Mouse (Mus musculus): ENCODE measurements at regions not wholly inside any gene's neighbourhood (a gene's known extent, or its start where the extent isn't known, plus 50 kb on each side); places are given as distances from the start of the nearest gene placed in this dataset.

DNA sequence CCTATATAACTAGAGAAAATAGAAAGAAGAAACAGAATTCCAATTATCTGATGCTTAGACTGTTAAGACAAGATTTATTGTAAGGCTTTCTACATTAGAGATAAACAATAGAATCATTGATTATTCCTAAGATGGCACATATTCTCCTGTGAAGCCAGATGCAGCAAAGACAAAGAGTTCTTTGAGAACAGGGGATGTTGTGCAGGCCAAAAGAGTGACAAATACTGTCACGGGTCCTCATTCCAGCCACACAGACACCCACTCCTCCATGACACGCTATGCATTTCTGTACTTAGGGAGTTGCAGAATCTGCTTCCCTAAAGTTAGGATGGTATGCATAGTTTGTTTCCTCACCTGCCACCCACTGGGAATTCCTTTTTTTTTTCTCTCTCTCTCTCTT, 245.2 kb downstream of the Sv2b start:
- Histone ChIP-seq H3K27me3 (ENCODE audit: control insufficient read depth, insufficient read depth, low read length) (no peaks in the 10 kb centered on the region), H3K4me3 (ENCODE audit: control insufficient read depth in 1 of 2, insufficient read depth in 1 of 2, low read depth in 1 of 2, low read length in 2 of 2) (no peak overlapping the region), H3K9me3 (ENCODE audit: control insufficient read depth, low read length) (no peaks in the 10 kb centered on the region), H3K4me2 (ENCODE audit: low read length) (no peak overlapping the region), H3K36me3 (ENCODE audit: control insufficient read depth, insufficient read depth, low read length) (no peaks in the 10 kb centered on the region), H3K9ac (ENCODE audit: low read length) (no peak overlapping the region), H3K4me1 (ENCODE audit: control insufficient read depth in 2 of 2, insufficient read depth in 2 of 2, low read length in 2 of 2) (no peaks in the 10 kb centered on the region; a peak in 1 of 4 replicates), H3K27ac (replicated peaks in 1 of 2; ENCODE audit: control insufficient read depth in 1 of 2, insufficient read depth in 1 of 2, low read depth in 2 of 2, low read length in 2 of 2) (no peak overlapping the region)
- WGBS: 69% methylated on average over 2 of the region's 2 CpGs
- ATAC-seq (ENCODE audit: insufficient number of reproducible peaks, insufficient read depth, low FRiP score, low read depth): no peak

DNA sequence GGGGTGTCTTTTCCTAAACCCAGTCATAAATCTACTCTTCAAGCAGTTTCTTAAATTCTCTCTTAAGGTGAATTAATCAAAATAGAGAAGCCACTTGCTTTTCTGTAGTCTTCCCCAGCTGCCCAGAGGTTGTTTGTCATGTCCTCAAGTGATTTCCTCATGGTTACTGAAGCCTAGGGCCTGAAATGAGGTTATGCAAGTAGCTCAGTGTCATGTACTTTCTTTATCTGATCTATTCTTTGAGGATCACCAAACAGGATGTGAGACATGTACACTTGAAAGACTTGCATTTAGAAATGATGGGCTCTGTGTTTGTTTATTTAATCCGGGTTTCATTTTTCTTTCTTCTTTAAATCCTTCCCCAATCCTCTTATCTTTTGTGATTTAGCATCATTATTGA, 258.8 kb downstream of the Sv2b start:
- no peaks in the 10 kb centered on the region for H3K9me3 ChIP-seq (ENCODE audit: control insufficient read depth, low read length)
- no peaks in the 10 kb centered on the region for H3K36me3 ChIP-seq (ENCODE audit: control insufficient read depth, insufficient read depth, low read length)
- 85% methylated on average over 1 of the region's 1 CpGs for WGBS
- H3K4me2 ChIP-seq (ENCODE audit: low read length): no peak overlapping the region
- H3K27ac ChIP-seq (replicated peaks in 1 of 2; ENCODE audit: control insufficient read depth in 1 of 2, insufficient read depth in 1 of 2, low read depth in 2 of 2, low read length in 2 of 2): no peak overlapping the region
- H3K4me3 ChIP-seq (ENCODE audit: control insufficient read depth in 1 of 2, insufficient read depth in 1 of 2, low read depth in 1 of 2, low read length in 2 of 2): no peak overlapping the region
- no peak overlapping the region for H3K9ac ChIP-seq (ENCODE audit: low read length)
- peaks cover 7 to 20% of the 10 kb centered on the region in 2 experiments for H3K4me1 ChIP-seq (ENCODE audit: control insufficient read depth in 2 of 2, insufficient read depth in 2 of 2, low read length in 2 of 2)
- no peak for ATAC-seq (ENCODE audit: insufficient number of reproducible peaks, insufficient read depth, low FRiP score, low read depth)
- no peaks in the 10 kb centered on the region for H3K27me3 ChIP-seq (ENCODE audit: control insufficient read depth, insufficient read depth, low read length)

GRCm38 (mm10) chr7:75049751-75050150, 259.3 kb downstream of the Sv2b start:
- H3K36me3 ChIP-seq (ENCODE audit: control insufficient read depth, insufficient read depth, low read length): no peaks in the 10 kb centered on the region
- H3K27me3 ChIP-seq (ENCODE audit: control insufficient read depth, insufficient read depth, low read length): no peaks in the 10 kb centered on the region
- no peaks in the 10 kb centered on the region for H3K9me3 ChIP-seq (ENCODE audit: control insufficient read depth, low read length)
- no peak overlapping the region for H3K4me3 ChIP-seq (ENCODE audit: control insufficient read depth in 1 of 2, insufficient read depth in 1 of 2, low read depth in 1 of 2, low read length in 2 of 2)
- H3K4me1 ChIP-seq (ENCODE audit: control insufficient read depth in 2 of 2, insufficient read depth in 2 of 2, low read length in 2 of 2): peaks cover 7 to 20% of the 10 kb centered on the region in 2 experiments
- H3K27ac ChIP-seq (replicated peaks in 1 of 2; ENCODE audit: control insufficient read depth in 1 of 2, insufficient read depth in 1 of 2, low read depth in 2 of 2, low read length in 2 of 2): no peak overlapping the region
- H3K4me2 ChIP-seq (ENCODE audit: low read length): no peak overlapping the region
- H3K9ac ChIP-seq (ENCODE audit: low read length): no peak overlapping the region
- WGBS: 41% methylated on average over 5 of the region's 5 CpGs
- ATAC-seq (ENCODE audit: insufficient number of reproducible peaks, insufficient read depth, low FRiP score, low read depth): no peak

GRCm38 (mm10) chr7:75048822-75049221, 260.2 kb downstream of the Sv2b start:
- no peak overlapping the region for H3K9ac ChIP-seq (ENCODE audit: low read length)
- H3K27me3 ChIP-seq (ENCODE audit: control insufficient read depth, insufficient read depth, low read length): no peaks in the 10 kb centered on the region
- H3K4me3 ChIP-seq (ENCODE audit: control insufficient read depth in 1 of 2, insufficient read depth in 1 of 2, low read depth in 1 of 2, low read length in 2 of 2): no peak overlapping the region
- WGBS: 24% methylated on average over 2 of the region's 2 CpGs
- peaks cover 7 to 20% of the 10 kb centered on the region in 2 experiments for H3K4me1 ChIP-seq (ENCODE audit: control insufficient read depth in 2 of 2, insufficient read depth in 2 of 2, low read length in 2 of 2)
- no peak overlapping the region for H3K27ac ChIP-seq (replicated peaks in 1 of 2; ENCODE audit: control insufficient read depth in 1 of 2, insufficient read depth in 1 of 2, low read depth in 2 of 2, low read length in 2 of 2)
- no peaks in the 10 kb centered on the region for H3K36me3 ChIP-seq (ENCODE audit: control insufficient read depth, insufficient read depth, low read length)
- no peak overlapping the region for H3K4me2 ChIP-seq (ENCODE audit: low read length)
- H3K9me3 ChIP-seq (ENCODE audit: control insufficient read depth, low read length): no peaks in the 10 kb centered on the region
- ATAC-seq (ENCODE audit: insufficient number of reproducible peaks, insufficient read depth, low FRiP score, low read depth): no peak

GRCm38 (mm10) chr7:75047827-75048226, 261.2 kb downstream of the Sv2b start:
- H3K4me1 ChIP-seq (ENCODE audit: control insufficient read depth in 2 of 2, insufficient read depth in 2 of 2, low read length in 2 of 2): peaks cover 7 to 20% of the 10 kb centered on the region in 2 experiments
- 81% methylated on average over 3 of the region's 3 CpGs for WGBS
- H3K27me3 ChIP-seq (ENCODE audit: control insufficient read depth, insufficient read depth, low read length): no peaks in the 10 kb centered on the region
- H3K9me3 ChIP-seq (ENCODE audit: control insufficient read depth, low read length): no peaks in the 10 kb centered on the region
- no peaks in the 10 kb centered on the region for H3K36me3 ChIP-seq (ENCODE audit: control insufficient read depth, insufficient read depth, low read length)
- H3K4me3 ChIP-seq (ENCODE audit: control insufficient read depth in 1 of 2, insufficient read depth in 1 of 2, low read depth in 1 of 2, low read length in 2 of 2): no peak overlapping the region
- no peak overlapping the region for H3K9ac ChIP-seq (ENCODE audit: low read length)
- ATAC-seq (ENCODE audit: insufficient number of reproducible peaks, insufficient read depth, low FRiP score, low read depth): no peak
- H3K4me2 ChIP-seq (ENCODE audit: low read length): no peak overlapping the region
- H3K27ac ChIP-seq (replicated peaks in 1 of 2; ENCODE audit: control insufficient read depth in 1 of 2, insufficient read depth in 1 of 2, low read depth in 2 of 2, low read length in 2 of 2): no peak overlapping the region

- ATAC-seq (ENCODE audit: insufficient number of reproducible peaks, insufficient read depth, low FRiP score, low read depth): no peak
- Histone ChIP-seq H3K9me3 (ENCODE audit: control insufficient read depth, low read length) (no peaks in the 10 kb centered on the region), H3K4me2 (ENCODE audit: low read length) (no peak overlapping the region), H3K9ac (ENCODE audit: low read length) (no peak overlapping the region), H3K4me1 (ENCODE audit: control insufficient read depth in 2 of 2, insufficient read depth in 2 of 2, low read length in 2 of 2) (no peaks in the 10 kb centered on the region), H3K36me3 (ENCODE audit: control insufficient read depth, insufficient read depth, low read length) (no peaks in the 10 kb centered on the region), H3K27ac (replicated peaks in 1 of 2; ENCODE audit: control insufficient read depth in 1 of 2, insufficient read depth in 1 of 2, low read depth in 2 of 2, low read length in 2 of 2) (no peak overlapping the region), H3K4me3 (ENCODE audit: control insufficient read depth in 1 of 2, insufficient read depth in 1 of 2, low read depth in 1 of 2, low read length in 2 of 2) (no peak overlapping the region), H3K27me3 (ENCODE audit: control insufficient read depth, insufficient read depth, low read length) (no peaks in the 10 kb centered on the region)
- WGBS: 87% methylated on average over 6 of the region's 6 CpGs
These were observed 268.2 kb downstream of the Sv2b start for GRCm38 (mm10) chr7:75040871-75041270.

GRCm38 (mm10) chr7:75026191-75026590, 282.9 kb downstream of the Sv2b start:
- H3K4me2 ChIP-seq (ENCODE audit: low read length): no peak overlapping the region
- no peak for ATAC-seq (ENCODE audit: insufficient number of reproducible peaks, insufficient read depth, low FRiP score, low read depth)
- H3K27ac ChIP-seq (replicated peaks in 1 of 2; ENCODE audit: control insufficient read depth in 1 of 2, insufficient read depth in 1 of 2, low read depth in 2 of 2, low read length in 2 of 2): no peak overlapping the region
- no peak overlapping the region for H3K9ac ChIP-seq (ENCODE audit: low read length)
- H3K27me3 ChIP-seq (ENCODE audit: control insufficient read depth, insufficient read depth, low read length): no peaks in the 10 kb centered on the region
- peaks cover 0 to 2% of the 10 kb centered on the region in 2 experiments; a peak in 1 of 4 replicates for H3K4me1 ChIP-seq (ENCODE audit: control insufficient read depth in 2 of 2, insufficient read depth in 2 of 2, low read length in 2 of 2)
- 0 out of 2 replicates have a peak, but pooled peaks cover 2% of the 10 kb centered on the region for H3K9me3 ChIP-seq (ENCODE audit: control insufficient read depth, low read length)
- no peaks in the 10 kb centered on the region for H3K36me3 ChIP-seq (ENCODE audit: control insufficient read depth, insufficient read depth, low read length)
- H3K4me3 ChIP-seq (ENCODE audit: control insufficient read depth in 1 of 2, insufficient read depth in 1 of 2, low read depth in 1 of 2, low read length in 2 of 2): no peak overlapping the region
- 33% methylated on average over 2 of the region's 2 CpGs for WGBS

DNA sequence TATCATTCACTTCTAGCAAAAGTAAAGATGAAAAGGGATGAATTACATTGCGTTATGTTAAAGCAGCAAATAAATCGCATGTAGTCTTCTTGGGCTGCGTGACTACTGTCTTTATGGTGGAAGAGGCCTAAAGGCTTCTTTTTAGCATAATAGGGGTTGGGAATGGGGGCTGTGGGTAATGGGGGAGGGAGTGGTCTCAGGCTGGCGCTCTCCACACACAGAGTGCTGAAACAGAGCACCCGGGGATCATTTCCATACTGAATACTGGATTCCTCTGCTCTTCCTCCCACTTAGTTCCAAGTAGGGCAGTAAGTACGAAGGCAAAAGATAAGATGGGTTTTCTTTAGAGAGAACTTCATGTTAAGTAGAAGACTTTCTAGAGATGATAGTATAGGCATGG, 287.1 kb downstream of the Sv2b start:
- Histone ChIP-seq H3K27me3 (ENCODE audit: control insufficient read depth, insufficient read depth, low read length) (no peaks in the 10 kb centered on the region), H3K4me2 (ENCODE audit: low read length) (no peak overlapping the region), H3K4me1 (ENCODE audit: control insufficient read depth in 2 of 2, insufficient read depth in 2 of 2, low read length in 2 of 2) (peaks cover 0 to 2% of the 10 kb centered on the region in 2 experiments; a peak in 2 of 4 replicates), H3K36me3 (ENCODE audit: control insufficient read depth, insufficient read depth, low read length) (no peaks in the 10 kb centered on the region), H3K9ac (ENCODE audit: low read length) (no peak overlapping the region), H3K27ac (replicated peaks in 1 of 2; ENCODE audit: control insufficient read depth in 1 of 2, insufficient read depth in 1 of 2, low read depth in 2 of 2, low read length in 2 of 2) (no peak overlapping the region), H3K9me3 (ENCODE audit: control insufficient read depth, low read length) (no peaks in the 10 kb centered on the region), H3K4me3 (ENCODE audit: control insufficient read depth in 1 of 2, insufficient read depth in 1 of 2, low read depth in 1 of 2, low read length in 2 of 2) (no peak overlapping the region)
- no peak for ATAC-seq (ENCODE audit: insufficient number of reproducible peaks, insufficient read depth, low FRiP score, low read depth)
- WGBS: 40% methylated on average over 6 of the region's 6 CpGs
